Mouse (Mus musculus) cerebral cortex, adult 2 months (tissue): ENCODE results near the gene Olfr1381.

ENCODE experiments used
- WGBS: fragments of 180-500 bp; shearing (Covaris S2); methylation state at CpG from one replicate; pipeline ENCODE4 v1.1.7; 2018; 5-methylcytosine and 5-hydroxymethylcytosine counted together

Gene Olfr1381

DNA sequence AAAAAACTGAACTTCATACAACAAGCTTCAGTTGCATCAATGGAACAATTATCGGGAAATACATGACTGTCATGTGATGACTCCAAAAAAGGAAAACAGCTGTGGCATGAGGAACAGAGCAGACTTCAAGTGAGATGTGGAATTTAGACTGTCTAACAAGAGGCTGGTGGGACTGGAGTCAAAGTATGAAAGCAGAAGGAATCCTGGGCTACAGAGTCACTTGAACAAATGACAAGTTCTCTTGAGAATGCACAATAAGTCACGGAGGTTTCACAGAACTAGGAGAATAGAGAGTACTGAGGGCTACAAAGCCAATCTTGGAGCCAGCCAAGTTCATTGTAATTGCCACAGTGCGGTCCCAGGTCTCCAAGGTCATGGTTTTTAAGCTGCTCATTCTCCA is at the start of gene Olfr1381:
Gene Olfr1381, plus strand, starts transcription at position 301 of the 400 bp plus-strand sequence.
- WGBS: 82% methylated on average over 3 of the region's 3 CpGs

DNA sequence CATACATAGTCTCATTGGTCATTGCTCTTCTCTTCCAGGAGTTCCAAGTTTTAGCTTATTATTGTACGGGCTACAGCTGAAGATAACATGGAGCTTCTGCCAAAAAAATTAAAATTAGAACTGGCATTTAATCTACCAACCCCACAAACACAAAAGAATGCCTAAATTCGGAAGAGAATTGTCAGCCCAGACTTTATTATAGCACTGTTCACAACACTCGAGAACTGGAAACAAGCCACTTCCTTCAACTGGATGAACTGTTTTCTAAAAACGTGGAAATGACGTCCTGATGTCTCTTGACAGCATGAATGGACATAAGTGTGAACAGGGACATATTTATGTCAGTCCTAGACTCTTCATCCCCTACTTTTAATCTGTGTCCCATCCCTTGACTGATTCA is 25.2 kb upstream of the Olfr1381 start:
- 36% methylated on average over 5 of the region's 5 CpGs for WGBS

GRCm38 (mm10) chr11:49519348-49519747 is 23.9 kb upstream of the Olfr1381 start, which contains the start of gene Olfr1383:
Olfr1383 (plus strand) TSS chr11:49519648.

GRCm38 (mm10) chr11:49527947-49528346 is 15.3 kb upstream of the Olfr1381 start, which contains the start of gene Olfr1382:
Olfr1382 (plus strand) TSS chr11:49528247.
- 88% methylated on average over 3 of the region's 3 CpGs for WGBS

- 68% methylated on average over 2 of the region's 2 CpGs for whole genome bisulfite sequencing
Observed at GRCm38 (mm10) chr11:49536631-49537030, 6.6 kb upstream of the Olfr1381 start.

DNA sequence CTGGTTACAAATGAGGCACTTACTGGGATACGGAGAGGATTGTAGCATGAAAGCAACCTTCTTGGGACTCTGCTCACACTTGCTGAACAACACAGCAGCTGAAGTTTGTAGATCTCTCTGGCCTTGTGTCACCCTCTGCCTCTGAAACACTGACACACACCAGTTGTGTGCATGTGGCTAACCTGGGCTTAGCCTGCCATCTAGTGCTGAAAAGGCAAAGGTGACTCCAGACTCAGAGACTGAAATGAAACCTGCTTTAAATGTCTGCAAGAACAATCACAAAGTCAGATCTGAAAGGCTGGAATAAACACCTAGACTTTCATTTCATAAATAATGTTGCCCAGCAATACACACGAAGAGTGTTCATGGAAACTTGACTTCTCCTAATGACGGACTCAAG is 10.8 kb downstream of the Olfr1381 start:
- WGBS: 82% methylated on average over 3 of the region's 3 CpGs

DNA sequence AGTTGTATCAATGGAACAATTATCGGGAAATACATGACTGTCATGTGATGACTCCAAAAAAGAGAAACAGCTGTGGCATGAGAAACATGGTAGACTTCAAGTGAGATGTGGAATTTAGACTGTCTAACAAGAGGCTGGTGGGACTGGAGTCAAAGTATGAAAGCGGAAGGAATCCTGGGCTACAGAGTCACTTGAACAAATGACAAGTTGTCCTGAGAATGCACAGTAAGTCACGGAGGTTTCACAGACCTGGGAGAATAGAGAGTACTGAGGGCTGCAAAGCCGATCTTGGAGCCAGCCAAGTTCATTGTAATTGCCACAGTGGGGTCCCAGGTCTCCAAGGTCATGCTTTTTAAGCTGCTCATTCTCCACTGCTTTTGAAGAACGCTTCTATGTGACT is 13.3 kb downstream of the Olfr1381 start, which contains the start of gene Olfr1380:
Gene Olfr1380, plus strand, starts transcription at position 301 of the 400 bp plus-strand sequence.
- WGBS: 86% methylated on average over 5 of the region's 5 CpGs

DNA sequence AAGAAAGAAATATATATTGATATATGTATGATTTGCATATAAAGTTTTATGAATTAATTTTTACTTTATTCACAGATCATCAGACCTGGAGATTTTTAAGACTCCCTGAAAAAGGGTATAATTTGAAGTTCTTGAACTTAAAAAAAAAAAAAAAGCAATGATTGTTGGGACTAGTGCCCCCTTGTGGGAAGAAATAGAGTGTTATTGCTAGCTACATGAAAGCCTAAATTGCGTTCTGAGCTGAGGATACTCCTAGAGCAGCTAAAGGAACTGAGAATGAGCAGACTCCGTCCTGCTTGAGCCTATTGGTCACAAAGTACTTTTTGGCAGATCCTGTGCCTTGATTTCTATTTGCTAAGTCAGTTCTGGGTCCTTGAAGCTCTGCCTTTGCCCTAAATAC is 31.8 kb downstream of the Olfr1381 start:
- 58% methylated on average over 2 of the region's 2 CpGs for WGBS

DNA sequence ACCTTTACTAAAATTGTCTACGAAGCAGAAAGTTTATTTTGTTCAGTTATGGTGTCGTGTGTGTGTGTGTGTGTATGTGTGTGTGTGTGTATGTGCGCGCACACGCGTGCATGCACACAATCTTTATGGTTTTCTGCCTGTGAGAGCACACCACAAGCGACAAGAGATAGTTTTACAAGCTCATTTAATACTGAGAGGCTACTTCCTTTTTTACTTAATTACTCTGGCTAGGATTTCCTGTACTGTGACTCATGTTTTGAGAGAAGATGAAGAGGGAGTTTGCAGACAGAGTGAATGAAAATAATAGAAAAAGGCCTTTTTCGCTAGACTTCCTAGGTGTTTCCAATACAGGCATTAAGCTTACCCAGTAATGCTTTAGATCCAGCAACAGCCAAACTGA is 37.2 kb downstream of the Olfr1381 start:
- WGBS: 84% methylated on average over 8 of the region's 8 CpGs

DNA sequence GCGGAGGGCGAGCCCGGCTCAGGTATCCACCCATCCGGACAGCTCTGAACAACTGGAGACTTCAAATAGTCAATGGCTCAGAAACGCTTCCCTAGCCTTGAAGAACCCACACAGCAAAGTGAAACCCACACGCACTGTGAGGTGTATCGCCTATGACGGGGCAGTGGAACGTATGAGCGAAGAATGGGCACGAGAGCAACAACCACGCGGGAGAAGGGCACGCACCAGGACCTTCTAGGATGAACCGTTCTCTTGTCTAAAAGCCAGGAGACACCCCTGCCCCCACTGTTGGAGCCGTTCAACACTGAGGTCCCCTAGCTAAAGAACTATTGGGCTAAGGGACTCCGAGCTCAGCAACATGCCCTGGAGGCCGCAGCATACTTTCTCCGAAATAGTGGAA is 47.0 kb downstream of the Olfr1381 start:
- WGBS: 96% methylated on average over 19 of the region's 19 CpGs

GRCm38 (mm10) chr11:49597149-49597548 is 53.9 kb downstream of the Olfr1381 start:
- WGBS: 57% methylated on average over 2 of the region's 2 CpGs
